Mouse (Mus musculus) heart, adult 2 months (tissue): ENCODE measurements at regions not wholly inside any gene's neighbourhood (a gene's known extent, or its start where the extent isn't known, plus 50 kb on each side); places are given as distances from the start of the nearest gene placed in this dataset.
"Not testable (repeated sequence)": the region's sequence is repeated elsewhere in the genome, so short reads cannot be mapped to it uniquely, and the experiment has no call there.

Experiments
- DNase-seq, 2 experiments: peaks; one replicate each; pipeline ENCODE4 v3.0.0; 2021
- H3K27ac ChIP-seq: fragments of 200-600 bp; 2 replicates; pipeline ENCODE4 v1.8.1; 2022
- H3K27me3 ChIP-seq: fragments of 200-500 bp; 2 replicates; pipeline ENCODE4 v1.6.1; 2012; ENCODE audit warnings: mild to moderate bottlenecking, low read length, inconsistent platforms, mixed read lengths; ENCODE audit not compliant: control insufficient read depth, insufficient read depth
- H3K36me3 ChIP-seq: fragments of 200-500 bp; 2 replicates; pipeline ENCODE4 v1.6.1; 2012; ENCODE audit warnings: low read length, inconsistent platforms; ENCODE audit not compliant: control insufficient read depth, insufficient read depth
- H3K4me1 ChIP-seq: fragments of 200-500 bp; 2 replicates; pipeline ENCODE4 v1.6.1; 2011; ENCODE audit warnings: low read length; ENCODE audit not compliant: control insufficient read depth, insufficient read depth
- H3K4me3 ChIP-seq: fragments of 200-600 bp; 2 replicates; pipeline ENCODE4 v1.8.1; 2022
- H3K79me2 ChIP-seq: fragments of 200-500 bp; replicated peaks from 2 replicates; pipeline ENCODE4 v1.6.1; 2012; ENCODE audit warnings: mild to moderate bottlenecking, inconsistent platforms, low read length, moderate library complexity, mixed read lengths; ENCODE audit not compliant: control insufficient read depth, insufficient read depth
- H3K9ac ChIP-seq: fragments of 200-500 bp; 2 replicates; pipeline ENCODE4 v1.6.1; 2012; ENCODE audit warnings: low read depth, mild to moderate bottlenecking, control low read depth, inconsistent platforms, low read length, mixed read lengths
- CTCF ChIP-seq: fragments of 200-600 bp; IDR thresholded peaks from 2 replicates; pipeline ENCODE4 v1.8.1; 2022; ENCODE audit warnings: antibody characterized with exemption, mild to moderate bottlenecking, moderate library complexity
- EP300 ChIP-seq: fragments of 200-500 bp; IDR thresholded peaks from 2 replicates; pipeline ENCODE4 v1.6.1; 2011; ENCODE audit warnings: low read depth, low read length, control low read depth; ENCODE audit not compliant: insufficient read depth
- POLR2A ChIP-seq: fragments of 200-500 bp; IDR thresholded peaks from 2 replicates; pipeline ENCODE4 v1.6.1; 2011; ENCODE audit warnings: mild to moderate bottlenecking, low read depth, low read length, control low read depth; ENCODE audit not compliant: insufficient read depth
- WGBS: fragments of 180-500 bp; shearing (Covaris S2); methylation state at CpG from one replicate; pipeline ENCODE4 v1.1.7; 2018; 5-methylcytosine and 5-hydroxymethylcytosine counted together
- intact Hi-C: fragments of 180-260 bp; cut with DNase I; formaldehyde crosslinking; loops from one replicate; pipeline ENCODE4 v1.15.1; 2025

GRCm38 (mm10) chr11:40159161-40159560 lies 535.8 kb downstream of the Mat2b start:
- DNase-seq, H3K4me3 ChIP-seq, H3K36me3 ChIP-seq, H3K4me1 ChIP-seq, H3K27ac ChIP-seq, intact Hi-C loops, H3K27me3 ChIP-seq, H3K79me2 ChIP-seq, H3K9ac ChIP-seq: not testable (repeated sequence)
- 86% methylated on average over 1 of the region's 1 CpGs for WGBS

- no peaks in the 10 kb centered on the region for H3K79me2 ChIP-seq
- intact Hi-C loops: loop anchor here (5.0 kb wide), 1 partner anchor 562 kb away; no protein-coding TSS in a partner anchor
- H3K27ac ChIP-seq: no peak overlapping the region
- DNase-seq: no peak
- H3K36me3 ChIP-seq: no peaks in the 10 kb centered on the region
- TF ChIP-seq CTCF (peak; percentile 56), POLR2A (no peak), EP300 (no peak)
- no peaks in the 10 kb centered on the region for H3K27me3 ChIP-seq
- no peaks in the 10 kb centered on the region for H3K4me1 ChIP-seq
- no peak overlapping the region for H3K4me3 ChIP-seq
- H3K9ac ChIP-seq: no peak overlapping the region
- WGBS: 20% methylated on average over 4 of the region's 4 CpGs
Observed at GRCm38 (mm10) chr11:40149312-40149711, 545.7 kb downstream of the Mat2b start.

- H3K79me2 ChIP-seq: no peaks in the 10 kb centered on the region
- intact Hi-C loops: no loop called here
Observed at GRCm38 (mm10) chr11:40137803-40138202, 557.2 kb downstream of the Mat2b start.

GRCm38 (mm10) chr11:40102613-40103012 lies 592.4 kb downstream of the Mat2b start:
- WGBS: 86% methylated on average over 1 of the region's 1 CpGs
- Histone ChIP-seq H3K4me3 (no peak overlapping the region), H3K27me3 (no peaks in the 10 kb centered on the region), H3K36me3 (no peaks in the 10 kb centered on the region), H3K27ac (no peak overlapping the region), H3K79me2 (no peaks in the 10 kb centered on the region), H3K4me1 (no peaks in the 10 kb centered on the region), H3K9ac (no peak overlapping the region)
- intact Hi-C loops: no loop called here
- TF ChIP-seq EP300: no peak
- no peak for TF ChIP-seq POLR2A
- peak; percentile 22; the same call in 1 of the 2 replicates for TF ChIP-seq CTCF
- DNase-seq: no peak

More at GRCm38 (mm10) chr11:40137803-40138202, 557.2 kb downstream of the Mat2b start:
- H3K36me3 ChIP-seq: no peaks in the 10 kb centered on the region
- TF ChIP-seq POLR2A (no peak), CTCF (no peak), EP300 (no peak)
- no peak overlapping the region for H3K9ac ChIP-seq
- H3K4me3 ChIP-seq: no peak overlapping the region
- no peaks in the 10 kb centered on the region for H3K27me3 ChIP-seq
- 75% methylated on average over 7 of the region's 7 CpGs for WGBS
- H3K4me1 ChIP-seq: no peaks in the 10 kb centered on the region
- no peak for DNase-seq
- no peak overlapping the region for H3K27ac ChIP-seq

GRCm38 (mm10) chr11:40074317-40074716 lies 620.7 kb downstream of the Mat2b start:
- intact Hi-C loops: no loop called here
- no peak overlapping the region for H3K9ac ChIP-seq
- H3K4me1 ChIP-seq: no peaks in the 10 kb centered on the region
- no peak for DNase-seq
- H3K36me3 ChIP-seq: no peaks in the 10 kb centered on the region
- no peaks in the 10 kb centered on the region for H3K79me2 ChIP-seq
- H3K4me3 ChIP-seq: no peak overlapping the region
- 81% methylated on average over 2 of the region's 2 CpGs for WGBS
- no peak overlapping the region for H3K27ac ChIP-seq
- no peaks in the 10 kb centered on the region for H3K27me3 ChIP-seq
- TF ChIP-seq EP300 (no peak), CTCF (no peak), POLR2A (no peak)

GRCm38 (mm10) chr11:40050503-40050902 lies 644.5 kb downstream of the Mat2b start:
- Histone ChIP-seq H3K4me1 (no peaks in the 10 kb centered on the region), H3K9ac (no peak overlapping the region), H3K4me3 (no peak overlapping the region), H3K27ac (no peak overlapping the region), H3K36me3 (no peaks in the 10 kb centered on the region), H3K79me2 (no peaks in the 10 kb centered on the region), H3K27me3 (no peaks in the 10 kb centered on the region)
- DNase-seq: no peak
- 30% methylated on average over 1 of the region's 1 CpGs for WGBS
- intact Hi-C loops: no loop called here
- TF ChIP-seq CTCF (no peak), POLR2A (no peak), EP300 (no peak)

- Histone ChIP-seq H3K27ac (no peak overlapping the region), H3K79me2 (no peaks in the 10 kb centered on the region), H3K9ac (no peak overlapping the region), H3K36me3 (no peaks in the 10 kb centered on the region), H3K27me3 (no peaks in the 10 kb centered on the region), H3K4me3 (no peak overlapping the region), H3K4me1 (no peaks in the 10 kb centered on the region)
- intact Hi-C loops: no loop called here
- WGBS: 80% methylated on average over 3 of the region's 3 CpGs
- no peak for DNase-seq
- TF ChIP-seq EP300: no peak
- no peak for TF ChIP-seq CTCF
- no peak for TF ChIP-seq POLR2A
Observed at GRCm38 (mm10) chr11:40027511-40027910, 667.5 kb downstream of the Mat2b start.
